Mouse (Mus musculus) lung, adult 18-20 months (tissue): ENCODE measurements around the gene Usp47.

Experiments used
- DNase-seq, 2 experiments: peaks; one replicate each; pipeline ENCODE4 v3.0.0; 2022; ENCODE audit warnings: mixed read lengths in 2 of 2

Usp47 gene

DNA sequence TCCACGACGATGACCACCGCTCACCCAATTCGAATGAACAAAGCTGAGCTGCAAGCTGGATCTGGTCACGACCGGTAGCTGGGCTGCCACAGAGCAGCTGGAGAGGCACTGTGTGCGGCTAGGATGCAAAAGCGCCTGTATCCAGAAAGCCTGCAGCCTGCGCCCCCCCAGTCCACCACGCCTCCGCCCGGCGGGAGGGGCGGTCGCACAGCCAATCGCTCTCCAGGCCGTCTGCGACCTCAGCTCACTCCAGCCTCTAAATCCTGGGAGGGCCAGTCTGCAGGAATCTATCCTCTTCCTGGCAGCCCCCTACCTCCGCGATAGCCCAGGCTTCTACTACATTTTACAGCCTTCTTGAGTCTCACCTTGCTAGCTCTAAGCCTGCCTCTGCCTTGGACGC is 135.6 kb downstream of the Usp47 start, which contains the start of gene Dkk3:
Gene Dkk3, minus strand, starts transcription at position 116 of the 400 bp plus-strand sequence.
- no peak for DNase-seq

DNA sequence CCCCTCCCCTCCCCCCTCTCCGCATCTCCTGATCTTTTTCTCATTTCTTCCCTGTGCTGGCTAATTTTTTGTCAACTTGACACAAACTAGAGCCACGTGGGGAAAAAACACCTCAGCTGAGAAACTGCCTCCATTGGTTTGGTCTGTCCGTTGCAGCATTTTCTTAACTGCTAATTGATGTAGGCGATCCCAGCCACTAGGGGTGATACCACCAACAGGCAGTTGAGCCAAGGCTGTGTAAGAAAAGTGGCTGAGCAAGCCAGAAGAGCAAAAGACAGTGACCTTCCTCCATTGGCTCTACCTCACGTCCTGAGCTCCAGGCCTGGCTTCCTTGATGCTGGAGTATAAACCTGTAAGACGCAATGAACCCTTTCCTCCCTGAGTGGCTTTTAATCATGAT is 136.5 kb downstream of the Usp47 start:
- no peak for DNase-seq
